Mouse (Mus musculus) MEL (cell line): ENCODE data around the gene Tmcc3. TPM values are rescaled to one million over a fixed set of nuclear protein-coding genes. Genes with fewer than 3 reads are reported as not detected.
A peak's percentile ranks its signal among the peaks of the same experiment; 100 is the strongest.

Source experiments
- DNase-seq: peaks from one replicate; pipeline ENCODE4 v3.0.0; 2011; ENCODE audit warnings: low read depth, low spot score
- H3K27ac ChIP-seq: 2 replicates; pipeline ENCODE4 v1.5.1; 2012; ENCODE audit warnings: low read depth, mild to moderate bottlenecking, control low read depth, low read length, moderate library complexity; ENCODE audit not compliant: control insufficient read depth
- H3K27me3 ChIP-seq, 2 experiments: fragments of 150-350 bp in 1 of 2; sonication (generic) in 1 of 2; 2 replicates each; pipeline ENCODE4 v1.6.1; 2012; ENCODE audit warnings: low read length in 2 of 2, mild to moderate bottlenecking in 2 of 2, improper control_type of control experiment in 1 of 2, moderate library complexity in 1 of 2; ENCODE audit not compliant: insufficient read depth in 2 of 2, control insufficient read depth in 1 of 2
- H3K36me3 ChIP-seq, 2 experiments: 2 replicates each; pipeline ENCODE4 v1.6.1; 2012 to 2014; ENCODE audit warnings: low read length in 2 of 2, improper control_type of control experiment in 1 of 2, inconsistent platforms in 1 of 2, mild to moderate bottlenecking in 1 of 2; ENCODE audit not compliant: insufficient read depth in 2 of 2, control insufficient read depth in 1 of 2
- H3K4me1 ChIP-seq, 2 experiments: fragments of 150-350 bp in 1 of 2; sonication (generic) in 1 of 2; 2 replicates each; pipeline ENCODE4 v1.6.1; 2012; ENCODE audit warnings: low read length in 2 of 2, improper control_type of control experiment in 1 of 2, mild to moderate bottlenecking in 1 of 2; ENCODE audit not compliant: insufficient read depth in 2 of 2, control insufficient read depth in 1 of 2
- H3K4me3 ChIP-seq, 2 experiments: fragments of 150-350 bp in 1 of 2; sonication (generic) in 1 of 2; 2 replicates each; pipeline ENCODE4 v1.5.1; 2012; ENCODE audit warnings: low read depth in 2 of 2, low read length in 2 of 2, mild to moderate bottlenecking in 2 of 2, moderate library complexity in 2 of 2, control low read depth in 1 of 2, improper control_type of control experiment in 1 of 2; ENCODE audit not compliant: control insufficient read depth in 1 of 2, insufficient read depth in 1 of 2
- H3K79me2 ChIP-seq: 2 replicates; pipeline ENCODE4 v1.6.1; 2012; ENCODE audit warnings: mild to moderate bottlenecking, low read length, moderate library complexity; ENCODE audit not compliant: control insufficient read depth, poor library complexity, insufficient read depth
- H3K9ac ChIP-seq: 2 replicates; pipeline ENCODE4 v1.6.1; 2012; ENCODE audit warnings: low read depth, mild to moderate bottlenecking, control low read depth, low read length, moderate library complexity; ENCODE audit not compliant: control insufficient read depth, poor library complexity, severe bottlenecking
- H3K9me3 ChIP-seq: fragments of 150-350 bp; sonication (generic); replicated peaks from 2 replicates; pipeline ENCODE4 v1.6.1; 2012; ENCODE audit warnings: mild to moderate bottlenecking, low read length, improper control_type of control experiment, moderate library complexity; ENCODE audit not compliant: insufficient read depth
- CHD2 ChIP-seq: IDR thresholded peaks from 2 replicates; pipeline ENCODE4 v1.6.1; 2011; ENCODE audit warnings: low read length, improper control_type of control experiment
- CTCF ChIP-seq, 3 experiments: IDR thresholded peaks in 2 of 3; conservative IDR thresholded peaks in 1 of 3; 2 replicates each; pipeline ENCODE4 v1.5.1; 2011 to 2012; ENCODE audit warnings: low read length in 3 of 3, low read depth in 2 of 3, mild to moderate bottlenecking in 2 of 3, improper control_type of control experiment in 1 of 3, inconsistent platforms in 1 of 3, mixed read lengths in 1 of 3, moderate library complexity in 1 of 3; ENCODE audit not compliant: control insufficient read depth in 1 of 3, insufficient read depth in 1 of 3, poor library complexity in 1 of 3, severe bottlenecking in 1 of 3
- ELF1 ChIP-seq: IDR thresholded peaks from 2 replicates; pipeline ENCODE4 v1.6.1; 2014; ENCODE audit warnings: low read depth, mild to moderate bottlenecking, inconsistent platforms, low read length, improper control_type of control experiment, moderate library complexity
- GABPA ChIP-seq: IDR thresholded peaks from 2 replicates; pipeline ENCODE4 v1.6.1; 2012; ENCODE audit warnings: low read depth, mild to moderate bottlenecking, inconsistent platforms, low read length, improper control_type of control experiment, moderate library complexity
- HCFC1 ChIP-seq: IDR thresholded peaks from 2 replicates; pipeline ENCODE4 v1.6.1; 2012; ENCODE audit warnings: low read depth, mild to moderate bottlenecking, inconsistent platforms, low read length, improper control_type of control experiment, moderate library complexity
- KAT2A ChIP-seq: conservative IDR thresholded peaks from 2 replicates; pipeline ENCODE4 v1.6.1; 2012; ENCODE audit warnings: low read depth, low read length, improper control_type of control experiment, inconsistent platforms
- MAX ChIP-seq: IDR thresholded peaks from 2 replicates; pipeline ENCODE4 v1.6.1; 2011; ENCODE audit warnings: low read length, improper control_type of control experiment
- MAZ ChIP-seq: IDR thresholded peaks from 2 replicates; pipeline ENCODE4 v1.6.1; 2012; ENCODE audit warnings: low read depth, mild to moderate bottlenecking, inconsistent platforms, low read length, improper control_type of control experiment
- NRF1 ChIP-seq: IDR thresholded peaks from 2 replicates; pipeline ENCODE4 v1.6.1; 2014; ENCODE audit warnings: low read depth, mild to moderate bottlenecking, inconsistent platforms, low read length, improper control_type of control experiment, moderate library complexity; ENCODE audit not compliant: poor library complexity, insufficient read depth, severe bottlenecking
- POLR2A ChIP-seq, 2 experiments: IDR thresholded peaks; 2 replicates each; pipeline ENCODE4 v1.6.1; 2011 to 2012; ENCODE audit warnings: low read length in 2 of 2, mild to moderate bottlenecking in 2 of 2, control low read depth in 1 of 2, improper control_type of control experiment in 1 of 2, low read depth in 1 of 2, moderate library complexity in 1 of 2; ENCODE audit not compliant: control insufficient read depth in 1 of 2, insufficient read depth in 1 of 2, poor library complexity in 1 of 2
- RAD21 ChIP-seq: IDR thresholded peaks from 2 replicates; pipeline ENCODE4 v1.6.1; 2011; ENCODE audit warnings: mild to moderate bottlenecking, low read depth, low read length, improper control_type of control experiment
- RCOR1 ChIP-seq: IDR thresholded peaks from 2 replicates; pipeline ENCODE4 v1.6.1; 2012; ENCODE audit warnings: low read depth, mild to moderate bottlenecking, inconsistent platforms, low read length, improper control_type of control experiment
- SIN3A ChIP-seq: IDR thresholded peaks from 2 replicates; pipeline ENCODE4 v1.6.1; 2012; ENCODE audit warnings: low read length, improper control_type of control experiment, inconsistent platforms
- SMC3 ChIP-seq: IDR thresholded peaks from 2 replicates; pipeline ENCODE4 v1.6.1; 2011; ENCODE audit warnings: low read depth, low read length, improper control_type of control experiment
- TCF12 ChIP-seq: IDR thresholded peaks from 2 replicates; pipeline ENCODE4 v1.6.1; 2014; ENCODE audit warnings: low read depth, mild to moderate bottlenecking, inconsistent platforms, low read length, improper control_type of control experiment, moderate library complexity
- UBTF ChIP-seq: IDR thresholded peaks from 2 replicates; pipeline ENCODE4 v1.6.1; 2012; ENCODE audit warnings: low read depth, mild to moderate bottlenecking, inconsistent platforms, low read length, improper control_type of control experiment, moderate library complexity, borderline replicate concordance; ENCODE audit not compliant: insufficient read depth
- USF1 ChIP-seq: IDR thresholded peaks from 2 replicates; pipeline ENCODE4 v1.6.1; 2014; ENCODE audit warnings: low read depth, mild to moderate bottlenecking, inconsistent platforms, low read length, improper control_type of control experiment, moderate library complexity
- USF2 ChIP-seq, 2 experiments: IDR thresholded peaks; 2 replicates each; pipeline ENCODE4 v1.6.1; 2011 to 2012; ENCODE audit warnings: improper control_type of control experiment in 2 of 2, low read length in 2 of 2, borderline replicate concordance in 1 of 2, inconsistent platforms in 1 of 2, low read depth in 1 of 2, mild to moderate bottlenecking in 1 of 2; ENCODE audit not compliant: insufficient read depth in 1 of 2
- ZC3H11A ChIP-seq: IDR thresholded peaks from 2 replicates; pipeline ENCODE4 v1.6.1; 2012; ENCODE audit warnings: low read depth, mild to moderate bottlenecking, inconsistent platforms, low read length, improper control_type of control experiment
- ZKSCAN1 ChIP-seq: IDR thresholded peaks from 2 replicates; pipeline ENCODE4 v1.6.1; 2012; ENCODE audit warnings: low read depth, mild to moderate bottlenecking, inconsistent platforms, low read length, improper control_type of control experiment, moderate library complexity
- ZNF384 ChIP-seq: IDR thresholded peaks from 2 replicates; pipeline ENCODE4 v1.6.1; 2012; ENCODE audit warnings: low read depth, mild to moderate bottlenecking, inconsistent platforms, low read length, improper control_type of control experiment
- polyA plus RNA-seq, 2 experiments: library from polyadenylated mRNA; stranded (reverse) in 1 of 2; unstranded in 1 of 2; fragments of >175 nt in 1 of 2; fragments of >200 nt in 1 of 2; gene quantifications; 2 replicates each; pipeline versions ENCODE4 v1.2.1 to v1.2.4; 2012; ENCODE audit warnings: low replicate concordance in 2 of 2, low read depth in 1 of 2; ENCODE audit not compliant: insufficient read length in 2 of 2, insufficient read depth in 1 of 2, missing spikeins in 1 of 2
- total RNA-seq: library from RNA; depleted of rRNA; stranded (reverse); fragments of 300-350 nt; gene quantifications from 2 replicates; pipeline ENCODE4 v1.2.3, GENCODE M21; 2012

Gene Tmcc3
- total and polyA plus RNA-seq, 3 experiments, result 1.3 to 2.6 TPM; not detected in 1

GRCm38 (mm10) chr10:94605491-94605890 is 293.7 kb downstream of the Tmcc3 start:
- TF ChIP-seq USF2 (IDR thresholded peaks at IDR 0.05; ENCODE audit: borderline replicate concordance in 1 of 2, insufficient read depth in 1 of 2, low read depth in 1 of 2, low read length in 2 of 2) (no peak), UBTF (no peak)
- TF ChIP-seq, all 39 proteins: peak for 0
- Histone ChIP-seq H3K79me2 (no peaks in the 10 kb centered on the region), H3K36me3 (peaks cover 0 to 7% of the 10 kb centered on the region in 2 experiments; a peak in 2 of 4 replicates), H3K4me3 (no peak overlapping the region), H3K9ac (no peak overlapping the region), H3K9me3 (no peaks in the 10 kb centered on the region), H3K27ac (no peak overlapping the region), H3K4me1 (peaks cover 2 to 11% of the 10 kb centered on the region in 2 experiments), H3K27me3 (no peaks in the 10 kb centered on the region)
- peak; percentile 46 for DNase-seq

GRCm38 (mm10) chr10:94609309-94609777 is 297.6 kb downstream of the Tmcc3 start:
- TF ChIP-seq ZC3H11A (peak; percentile 90), MAX (no peak), TCF12 (no peak), ZKSCAN1 (no peak), SIN3A (peak; percentile 30; the same call in 1 of the 2 replicates), ELF1 (0 out of 2 replicates have a peak, but pooled peaks have one; percentile 39), RAD21 (peak; percentile 97), CTCF (IDR thresholded peaks at IDR 0.05 in 2 of 3, conservative IDR thresholded peaks at IDR 0.05 in 1 of 3; ENCODE audit: control insufficient read depth in 1 of 3, insufficient read depth in 1 of 3, low read depth in 2 of 3, low read length in 3 of 3, poor library complexity in 1 of 3, severe bottlenecking in 1 of 3) (peak; percentile 67 to 99 (median 90)), RCOR1 (0 out of 2 replicates have a peak, but pooled peaks have one; percentile 10), SMC3 (peak; percentile 92), ZNF384 (no peak)
- TF ChIP-seq, all 39 proteins: peak for 7
- Histone ChIP-seq H3K27me3 (no peaks in the 10 kb centered on the region; a peak in 2 of 4 replicates), H3K9ac (no peak overlapping the region), H3K4me3 (no peak overlapping the region), H3K36me3 (no peaks in the 10 kb centered on the region), H3K27ac (no peak overlapping the region), H3K79me2 (no peaks in the 10 kb centered on the region), H3K9me3 (no peaks in the 10 kb centered on the region), H3K4me1 (peaks cover 0 to 6% of the 10 kb centered on the region in 2 experiments; a peak in 1 of 4 replicates)
- DNase-seq, result peak; percentile 73

DNA sequence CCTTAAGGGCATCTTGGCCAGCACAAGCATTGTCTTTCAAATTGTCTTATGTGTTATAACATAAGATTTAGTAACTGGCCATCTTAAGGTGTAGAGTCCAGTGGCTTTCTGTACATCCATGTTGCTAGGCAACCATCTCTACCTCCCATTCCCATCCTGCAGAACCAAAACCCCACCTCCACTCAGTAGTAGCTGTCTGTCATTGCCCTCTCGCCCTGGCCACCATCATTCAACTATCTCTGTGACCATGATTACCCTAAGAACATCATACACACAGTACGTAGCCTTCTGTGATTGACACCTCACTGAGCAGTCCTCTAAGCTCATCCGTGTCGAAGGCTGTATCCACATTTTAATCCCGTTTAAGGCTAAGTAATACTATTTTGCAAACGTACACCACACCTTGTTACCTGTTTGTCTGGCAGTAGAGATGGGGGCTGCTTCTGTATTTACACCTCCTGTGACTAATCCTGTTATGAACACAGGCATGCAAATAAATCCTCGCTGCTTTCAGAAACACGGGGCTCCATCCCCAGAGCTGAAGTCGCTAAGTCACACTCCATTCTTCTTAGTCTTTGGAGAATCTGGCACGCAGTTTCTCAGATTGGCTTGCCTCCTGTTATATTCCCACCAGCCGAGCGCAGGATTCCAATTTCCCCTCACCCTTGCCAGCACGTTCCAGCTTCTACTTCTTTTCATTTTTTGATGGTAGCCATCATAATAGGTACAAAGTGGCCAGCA is 299.6 kb downstream of the Tmcc3 start:
- H3K36me3 ChIP-seq, result no peaks in the 10 kb centered on the region
- no peak for DNase-seq
- no peak overlapping the region for H3K4me3 ChIP-seq
- no peaks in the 10 kb centered on the region for H3K79me2 ChIP-seq
- H3K27me3 ChIP-seq, result peaks cover 0 to 4% of the 10 kb centered on the region in 2 experiments; a peak in 3 of 4 replicates
- TF ChIP-seq NRF1, result no peak
- TF ChIP-seq MAX, result no peak
- no peak for TF ChIP-seq GABPA
- no peak for TF ChIP-seq HCFC1
- TF ChIP-seq MAZ, result no peak
- TF ChIP-seq USF1, result no peak
- no peak for TF ChIP-seq ZKSCAN1
- no peak for TF ChIP-seq KAT2A
- TF ChIP-seq CHD2, result no peak
- TF ChIP-seq POLR2A (IDR thresholded peaks at IDR 0.05; ENCODE audit: control insufficient read depth in 1 of 2, insufficient read depth in 1 of 2, low read depth in 1 of 2, low read length in 2 of 2, poor library complexity in 1 of 2), result no peak
- no peaks in the 10 kb centered on the region for H3K4me1 ChIP-seq
- H3K27ac ChIP-seq, result no peak overlapping the region
- no peaks in the 10 kb centered on the region for H3K9me3 ChIP-seq
- H3K9ac ChIP-seq, result no peak overlapping the region
